Mouse (Mus musculus) left cerebral cortex, adult 2 months (tissue): ENCODE measurements at regions not wholly inside any gene's neighbourhood (a gene's known extent, or its start where the extent isn't known, plus 50 kb on each side); places are given as distances from the start of the nearest gene placed in this dataset.

ENCODE experiments used
- DNase-seq, 2 experiments: peaks; one replicate each; pipeline ENCODE4 v3.0.0; 2021 to 2022; ENCODE audit warnings: low spot score in 2 of 2, mixed read lengths in 1 of 2; ENCODE audit errors: extremely low spot score in 1 of 2
- H3K27ac ChIP-seq: fragments of 200-600 bp; 2 replicates; pipeline ENCODE4 v1.8.1; 2022
- H3K4me3 ChIP-seq: fragments of 200-600 bp; 2 replicates; pipeline ENCODE4 v1.8.1; 2022
- CTCF ChIP-seq: fragments of 200-600 bp; IDR thresholded peaks from 2 replicates; pipeline ENCODE4 v1.8.1; 2022; ENCODE audit warnings: antibody characterized with exemption, mild to moderate bottlenecking, moderate library complexity
- intact Hi-C: fragments of 180-260 bp; cut with DNase I; formaldehyde crosslinking; loops from one replicate; pipeline ENCODE4 v1.15.1; 2025

DNA sequence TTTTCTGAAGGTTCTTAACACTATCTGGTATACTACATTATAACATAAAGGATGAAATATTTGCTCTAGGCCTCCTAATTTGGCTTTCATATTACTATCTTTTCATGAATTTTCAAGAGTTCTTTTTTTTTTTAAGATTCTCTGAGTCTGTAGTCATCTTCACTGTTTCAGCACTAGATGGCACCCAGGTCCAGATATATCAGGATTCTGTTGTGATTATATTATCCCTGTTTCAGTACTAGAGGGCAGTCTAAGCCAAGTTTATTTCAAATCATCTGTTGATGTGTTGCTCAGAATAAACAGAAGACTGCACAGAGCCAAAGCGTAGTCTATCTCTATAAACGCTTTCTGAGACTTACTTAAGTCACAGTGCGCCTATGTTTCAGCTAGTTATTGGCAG lies 1760.2 kb upstream of the Acvr2a start:
- peak; percentile 32 for TF ChIP-seq CTCF
- intact Hi-C loops: loop anchor here (5.0 kb wide), 2 partner anchors 244 to 374 kb away; no protein-coding TSS in a partner anchor

DNA sequence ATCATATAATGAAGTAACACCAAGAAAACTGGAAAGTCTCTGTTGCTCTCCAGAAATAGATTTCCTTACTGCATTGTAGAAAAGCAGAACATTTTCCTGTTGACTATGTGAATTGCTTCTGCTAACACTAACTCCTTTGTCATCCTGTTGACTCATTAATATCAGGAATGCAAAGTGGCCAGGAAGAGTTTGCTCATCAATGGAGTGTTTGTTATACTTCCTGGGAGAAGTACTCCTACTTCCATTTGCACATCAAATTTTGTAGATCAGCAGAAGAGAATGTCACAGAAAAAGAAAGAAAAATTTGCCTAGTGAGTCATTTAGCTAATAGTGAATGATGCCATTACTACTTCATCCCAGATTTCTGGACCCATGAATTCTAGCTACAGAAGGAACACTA lies 1739.7 kb upstream of the Acvr2a start:
- TF ChIP-seq CTCF: no peak
- H3K4me3 ChIP-seq: no peak overlapping the region
- DNase-seq: no peak
- intact Hi-C loops: no loop called here
- no peak overlapping the region for H3K27ac ChIP-seq

More for the DNA sequence above, 1760.2 kb upstream of the Acvr2a start:
- DNase-seq: no peak
- H3K4me3 ChIP-seq: no peak overlapping the region
- no peak overlapping the region for H3K27ac ChIP-seq

DNA sequence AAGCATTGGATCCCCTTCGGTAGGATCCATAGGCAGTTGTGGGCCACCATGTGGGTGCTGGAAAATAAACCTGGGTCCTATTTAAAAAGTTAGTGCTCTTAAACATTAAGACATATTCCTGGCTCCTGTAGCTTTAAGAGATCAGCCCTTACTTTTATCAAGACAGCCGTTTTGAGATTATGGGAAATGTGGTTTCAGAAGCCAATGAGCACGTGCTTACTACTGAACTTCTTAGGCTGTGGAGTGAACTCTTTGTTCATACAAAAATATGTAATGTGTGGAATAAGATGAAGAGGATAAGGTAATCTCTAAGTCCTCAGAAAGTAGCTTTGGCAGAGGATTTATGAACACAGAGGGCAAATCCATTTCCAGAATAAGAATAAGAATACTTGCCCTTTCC lies 1738.7 kb upstream of the Acvr2a start:
- no peak overlapping the region for H3K4me3 ChIP-seq
- no peak for TF ChIP-seq CTCF
- DNase-seq: no peak
- intact Hi-C loops: no loop called here
- H3K27ac ChIP-seq: no peak overlapping the region

DNA sequence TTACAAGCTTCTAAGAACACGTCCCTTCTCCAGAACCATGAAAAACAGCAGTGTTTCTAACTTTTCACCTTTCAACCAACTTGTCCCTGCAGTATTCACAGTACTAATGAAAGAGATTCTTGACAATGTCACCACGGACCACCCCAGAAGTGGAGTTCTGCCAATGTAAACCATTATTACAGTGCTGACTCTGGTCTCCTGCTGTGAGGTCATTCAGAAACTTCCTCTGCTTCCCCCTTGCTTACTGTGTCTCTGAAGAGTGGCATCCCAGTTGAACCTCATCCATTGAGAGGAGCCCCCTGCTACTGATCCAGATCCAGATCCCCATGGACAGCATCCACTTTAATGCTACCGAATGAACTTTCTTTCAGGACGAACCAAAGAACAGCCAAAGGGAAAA lies 1725.3 kb upstream of the Acvr2a start:
- DNase-seq: no peak
- no peak overlapping the region for H3K4me3 ChIP-seq
- intact Hi-C loops: no loop called here
- no peak for TF ChIP-seq CTCF
- no peak overlapping the region for H3K27ac ChIP-seq

DNA sequence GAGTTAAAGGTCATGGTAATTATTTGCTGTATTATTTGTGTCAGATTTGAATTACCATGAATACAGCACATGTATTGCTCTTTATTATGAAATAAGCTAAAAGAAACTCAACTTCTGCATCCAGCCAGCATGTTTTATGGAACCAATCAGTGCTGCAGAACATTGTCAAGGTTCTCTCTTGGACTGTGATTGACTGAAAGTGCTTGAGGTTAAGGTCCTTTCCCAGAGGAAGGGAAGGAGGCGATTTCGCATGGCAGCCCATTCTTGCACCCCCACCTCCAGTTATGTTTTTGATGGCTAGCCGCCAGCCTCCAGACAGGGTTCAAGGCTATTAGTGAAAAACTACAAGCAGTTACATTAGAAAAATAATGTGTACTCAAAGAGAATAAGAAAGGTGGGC lies 1717.9 kb upstream of the Acvr2a start:
- TF ChIP-seq CTCF: no peak
- intact Hi-C loops: no loop called here

DNA sequence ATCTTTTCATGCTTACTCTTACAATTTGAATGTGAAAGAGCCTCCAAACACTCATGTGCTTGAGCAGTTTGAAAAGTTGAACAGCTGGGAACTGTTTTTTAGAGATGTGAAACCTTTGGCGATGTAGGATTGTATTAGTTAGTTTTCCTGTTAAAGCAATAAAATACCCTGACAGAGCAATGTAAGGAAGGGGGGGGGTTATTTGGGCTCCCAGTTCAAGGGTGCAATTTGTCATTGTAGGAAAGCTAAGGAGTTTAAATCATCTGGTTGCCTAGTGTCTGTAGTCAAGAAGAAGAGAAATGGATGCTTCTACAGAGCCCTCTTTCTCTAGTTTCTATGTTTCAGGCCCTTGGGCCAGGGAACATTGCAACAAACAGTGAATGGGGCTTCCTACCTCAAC lies 1674.5 kb upstream of the Acvr2a start:
- DNase-seq: no peak
- intact Hi-C loops: no loop called here
- no peak for TF ChIP-seq CTCF
- H3K4me3 ChIP-seq: no peak overlapping the region
- no peak overlapping the region for H3K27ac ChIP-seq

More for the DNA sequence above, 1717.9 kb upstream of the Acvr2a start:
- Histone ChIP-seq H3K4me3 (no peak overlapping the region), H3K27ac (no peak overlapping the region)
- no peak for DNase-seq

DNA sequence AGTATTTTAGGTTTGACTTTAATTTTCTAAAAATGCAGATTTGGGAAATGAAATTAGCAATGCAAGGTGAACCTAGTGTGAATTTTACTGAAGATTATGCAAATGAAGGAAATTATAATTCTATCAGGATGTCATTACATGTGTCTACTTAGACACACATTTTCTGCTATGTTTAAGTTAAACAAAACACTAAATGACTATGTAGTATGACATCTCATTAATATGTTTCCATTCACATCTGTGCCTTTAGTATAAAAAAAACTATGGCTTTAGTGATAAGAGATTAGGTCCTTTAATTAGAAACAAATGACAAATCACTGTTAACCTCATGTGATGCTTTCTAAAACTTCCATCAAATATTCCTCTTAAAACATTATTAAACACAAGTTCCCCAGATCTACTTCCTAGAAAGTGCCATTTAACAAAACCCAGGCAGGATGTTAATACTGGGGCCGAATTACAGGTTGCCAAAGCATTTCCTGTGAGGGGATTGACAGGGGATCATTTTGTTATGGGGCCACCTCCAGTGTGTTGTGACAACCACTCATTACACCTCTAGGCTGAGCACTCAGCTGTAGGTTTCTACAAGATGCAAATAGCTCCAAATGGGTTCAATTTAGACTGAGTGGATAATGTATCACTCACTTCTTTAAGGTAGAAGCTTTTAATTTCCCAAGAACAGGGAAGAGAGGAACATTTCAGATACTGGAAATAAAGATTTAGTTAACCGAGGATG lies 1629.7 kb upstream of the Acvr2a start:
- intact Hi-C loops: no loop called here
- no peak for DNase-seq
- no peak for TF ChIP-seq CTCF
- Histone ChIP-seq H3K27ac (no peak overlapping the region), H3K4me3 (no peak overlapping the region)
